Mouse (Mus musculus) heart, postnatal 36 days (tissue): Measurements from ENCODE around the gene AC170998.1. TPM values are rescaled to one million over a fixed set of nuclear protein-coding genes. Genes with fewer than 3 reads are reported as not detected.

Source experiments
- DNase-seq, 2 experiments: peaks; one replicate each; pipeline ENCODE4 v3.0.0; 2021 to 2022
- intact Hi-C: fragments of 180-260 bp; cut with DNase I; formaldehyde crosslinking; loops from one replicate; pipeline ENCODE4 v1.15.1; 2025
- total RNA-seq, 2 experiments: library from RNA; stranded (reverse); gene quantifications; 2 replicates each; pipeline ENCODE4 v1.2.3; 2021

AC170998.1 gene
- total RNA-seq, result under 1 TPM in 1 of 2 experiments, not detected in 1; 0.62 TPM

DNA sequence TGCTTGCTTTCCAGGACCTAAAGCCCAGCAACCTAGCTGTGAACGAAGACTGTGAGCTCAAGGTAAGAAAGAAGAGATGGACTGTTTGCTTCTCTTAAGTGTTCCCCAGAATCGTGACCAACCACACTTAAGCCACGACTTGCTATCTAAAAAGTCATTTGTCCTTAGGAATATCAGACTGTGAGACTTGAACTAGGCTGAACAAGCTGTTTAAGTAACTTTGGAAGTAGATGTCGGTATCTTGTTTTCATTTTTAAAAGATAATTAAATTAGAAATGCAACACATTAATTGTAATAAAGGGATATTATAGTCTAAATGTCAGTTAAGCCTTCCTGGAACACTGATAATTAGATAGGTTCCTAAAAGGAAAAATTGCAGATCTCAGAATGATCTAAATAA lies at the start of gene AC170998.1:
Gene AC170998.1, plus strand, starts transcription at position 301 of the 400 bp plus-strand sequence.
- DNase-seq, result no peak
- intact Hi-C loops, result no loop called here

- no peak for DNase-seq
- intact Hi-C loops, result no loop called here
Measured at GRCm38 (mm10) chr17:28682311-28683084, 43.4 kb upstream of the AC170998.1 start.

- no peak for DNase-seq
- intact Hi-C loops, result no loop called here
Measured at GRCm38 (mm10) chr17:28683601-28684000, 42.3 kb upstream of the AC170998.1 start.

GRCm38 (mm10) chr17:28684631-28685030 lies 41.3 kb upstream of the AC170998.1 start:
- no peak for DNase-seq
- intact Hi-C loops, result no loop called here

DNA sequence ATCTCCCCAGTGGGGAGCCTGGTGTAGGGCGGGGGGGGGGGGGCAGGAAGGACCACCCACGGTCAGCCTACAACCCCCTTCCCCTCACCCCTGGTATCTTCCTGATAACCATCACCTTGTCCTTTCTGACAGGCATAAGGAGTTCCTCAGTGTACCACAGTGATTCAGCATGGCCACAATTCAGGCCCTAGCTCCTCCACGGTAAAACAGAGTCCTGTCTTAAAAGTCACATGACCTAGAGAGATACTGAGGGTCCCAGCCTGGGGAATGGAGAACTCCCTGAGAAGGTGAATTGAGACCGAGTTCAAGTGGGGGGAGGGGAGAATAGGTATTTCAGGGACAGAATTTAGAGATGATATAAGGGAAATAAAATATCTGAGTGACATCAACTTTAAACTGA lies 38.5 kb upstream of the AC170998.1 start:
- no peak for DNase-seq
- intact Hi-C loops, result no loop called here

GRCm38 (mm10) chr17:28689586-28690283 lies 36.1 kb upstream of the AC170998.1 start, which contains the start of gene Slc26a8:
Gene Slc26a8, minus strand, starts transcription at chr17:28690233.
- no peak for DNase-seq
- intact Hi-C loops, result loop anchor here (1.0 to 5.0 kb wide), 3 partner anchors 53 to 237 kb away; no protein-coding TSS in a partner anchor

- DNase-seq, result peak; percentile 99
- intact Hi-C loops, result loop anchor here (1.0 to 5.0 kb wide), 4 partner anchors 51 to 236 kb away; no protein-coding TSS in a partner anchor
Measured at GRCm38 (mm10) chr17:28690776-28691686, 34.9 kb upstream of the AC170998.1 start, which contains the start of gene Mapk14. Gene Mapk14, plus strand, starts transcription at chr17:28691329.

- intact Hi-C loops, result loop anchor here (1.0 to 5.0 kb wide), 3 partner anchors 50 to 235 kb away; no protein-coding TSS in a partner anchor
- DNase-seq, result peak; percentile 58 to 70
Measured at GRCm38 (mm10) chr17:28691687-28692340, 34.1 kb upstream of the AC170998.1 start.

DNA sequence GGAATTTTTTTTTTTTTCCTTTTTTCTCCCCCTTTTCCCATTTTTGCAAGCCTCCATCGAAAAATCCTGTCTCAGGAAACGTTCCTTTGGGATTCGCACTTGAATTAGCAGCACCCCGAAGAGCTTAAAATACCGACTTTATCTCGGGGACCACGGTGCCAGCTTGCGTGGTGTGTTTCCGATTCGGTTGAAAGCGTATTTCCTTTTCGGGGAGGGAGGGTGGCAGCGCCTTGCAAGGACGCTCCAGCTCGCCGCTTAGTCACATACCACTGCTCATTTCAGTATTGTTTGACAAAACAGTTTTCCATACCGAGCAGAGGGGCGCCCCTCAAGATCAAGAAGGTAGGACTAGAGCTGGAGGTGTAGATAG lies 33.6 kb upstream of the AC170998.1 start:
- intact Hi-C loops, result loop anchor here (5.0 kb wide), 1 partner anchor 50 kb away; no protein-coding TSS in a partner anchor
- peak in 1 of 2 experiments; percentile 50 for DNase-seq

DNA sequence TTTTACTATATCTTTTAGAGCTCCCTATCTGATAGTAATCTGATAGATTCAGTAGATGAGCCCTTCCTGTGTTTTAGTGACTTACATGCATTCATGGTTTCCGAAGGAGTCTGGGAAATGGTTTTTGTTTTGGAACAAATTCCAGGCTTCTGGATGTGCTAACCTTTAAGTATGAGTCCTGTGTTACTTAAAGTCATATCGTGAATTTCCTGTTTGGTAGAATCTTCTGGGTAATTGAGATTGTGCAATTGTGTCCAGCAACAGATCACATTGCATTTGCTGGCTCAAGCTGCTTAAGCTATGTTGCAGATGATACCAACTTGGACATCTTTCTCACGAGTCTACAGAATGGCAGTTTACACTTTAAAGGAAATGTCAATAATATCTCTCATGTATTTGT lies 32.8 kb upstream of the AC170998.1 start:
- intact Hi-C loops, result loop anchor here (5.0 kb wide), 1 partner anchor 49 kb away; no protein-coding TSS in a partner anchor
- DNase-seq, result no peak

DNA sequence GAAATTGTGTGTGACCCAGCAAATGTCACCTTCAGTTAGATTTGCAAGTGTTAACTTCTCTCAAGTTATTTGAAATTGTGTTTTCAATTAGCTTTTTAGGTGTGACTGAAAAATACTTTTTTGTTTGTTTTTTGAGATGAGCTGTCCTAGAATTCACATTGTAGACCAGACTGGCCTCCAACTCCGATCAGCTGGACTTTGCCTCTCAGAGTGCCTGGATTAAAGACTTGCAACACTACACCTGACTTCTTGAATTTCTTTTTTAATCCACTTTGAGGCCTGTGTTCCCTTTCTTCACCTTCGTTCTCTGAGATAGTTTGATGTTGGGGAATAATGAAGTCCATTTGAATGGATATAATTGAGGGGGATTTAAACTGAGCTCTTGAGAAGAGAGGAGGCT lies 31.8 kb upstream of the AC170998.1 start:
- intact Hi-C loops, result loop anchor here (5.0 kb wide), 1 partner anchor 48 kb away; no protein-coding TSS in a partner anchor
- DNase-seq, result no peak

- intact Hi-C loops, result loop anchor here (5.0 kb wide), 1 partner anchor 47 kb away; no protein-coding TSS in a partner anchor
- DNase-seq, result no peak
Measured at GRCm38 (mm10) chr17:28694832-28695231, 31.1 kb upstream of the AC170998.1 start.

DNA sequence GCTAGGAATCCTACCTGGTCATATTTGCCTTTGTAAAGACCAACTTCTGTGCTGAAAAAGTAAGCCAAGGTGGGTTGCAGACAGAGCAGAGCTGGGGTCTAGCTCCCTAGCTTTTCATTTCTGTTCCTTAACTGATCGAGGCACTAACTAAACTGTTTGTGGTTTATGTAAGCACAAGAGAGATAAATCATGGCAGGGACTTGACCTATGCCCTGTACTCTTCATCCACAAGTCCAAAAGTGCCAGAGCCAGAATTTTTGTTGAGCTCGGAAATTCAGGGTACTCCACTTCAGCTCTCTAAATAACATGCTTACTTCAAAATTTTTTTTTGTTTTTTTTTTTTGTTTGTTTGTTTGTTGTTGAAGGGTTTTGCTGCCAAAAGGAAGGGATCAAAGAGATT lies 29.2 kb upstream of the AC170998.1 start:
- intact Hi-C loops, result loop anchor here (2.0 kb wide), 1 partner anchor 16 kb away; no protein-coding TSS in a partner anchor
- no peak for DNase-seq

DNA sequence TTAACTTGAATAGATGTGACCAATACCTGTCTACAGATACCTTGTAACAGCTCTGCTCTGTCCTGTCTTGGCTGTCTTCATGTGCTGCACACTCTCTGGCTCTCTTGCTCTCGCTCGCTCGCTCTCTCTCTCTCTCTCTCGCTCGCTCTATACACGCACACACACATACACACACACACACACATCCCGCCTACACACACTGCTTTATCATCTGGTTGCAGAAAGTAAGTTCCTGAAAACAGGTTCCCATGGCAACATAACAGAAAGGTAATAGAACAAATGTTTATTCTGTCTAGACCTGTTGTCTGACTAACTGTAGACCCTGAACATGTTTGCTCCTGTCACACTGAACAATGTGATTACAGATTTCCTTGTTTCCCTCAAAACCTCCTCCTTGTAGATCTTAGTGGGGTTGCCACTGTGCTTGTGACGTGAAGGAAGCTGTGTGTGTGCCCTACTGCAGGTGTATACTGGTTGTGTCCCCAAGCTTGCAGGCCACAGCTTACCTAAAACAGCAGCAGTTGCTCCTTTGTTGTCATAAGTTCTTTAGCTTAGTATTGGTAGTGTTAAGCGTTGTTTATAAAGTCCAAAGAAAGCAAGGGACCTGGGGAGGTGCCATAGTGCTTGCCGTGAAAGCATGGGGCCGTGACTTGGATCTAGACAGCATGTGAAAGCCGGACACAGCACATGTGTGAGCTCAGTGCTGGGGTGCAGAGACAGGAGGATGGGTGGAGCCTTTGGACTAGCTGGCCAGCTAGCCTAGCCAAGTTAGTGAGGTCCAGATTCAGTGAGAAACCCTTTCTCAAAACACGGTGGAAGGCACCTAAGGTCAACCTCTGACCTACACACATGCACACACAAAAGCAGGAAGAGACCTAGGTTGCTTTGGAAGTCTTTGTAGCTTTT lies 28.3 kb upstream of the AC170998.1 start:
- intact Hi-C loops, result loop anchor here (2.0 kb wide), 1 partner anchor 15 kb away; no protein-coding TSS in a partner anchor
- no peak for DNase-seq

DNA sequence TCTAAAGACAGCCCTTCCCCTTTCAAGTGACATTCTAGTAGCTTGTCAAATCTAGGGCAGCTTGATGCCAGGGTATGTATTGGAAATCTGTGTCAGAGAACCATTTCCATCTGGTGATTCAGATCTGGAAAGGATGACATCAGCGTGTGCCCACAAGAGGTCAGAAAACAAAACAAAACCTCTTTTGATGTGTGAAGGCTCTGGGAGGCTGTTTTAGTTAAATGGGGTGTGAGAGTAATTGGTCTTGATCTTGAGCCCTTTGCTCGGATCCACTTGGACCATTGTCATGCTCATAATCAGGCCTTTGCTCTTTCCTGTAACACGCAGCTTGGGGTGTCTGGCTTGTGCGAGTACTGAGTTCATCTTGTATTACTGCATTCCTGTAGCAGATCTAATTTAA lies 27.6 kb upstream of the AC170998.1 start:
- no peak for DNase-seq
- intact Hi-C loops, result no loop called here

- intact Hi-C loops, result no loop called here
- no peak for DNase-seq
Measured at GRCm38 (mm10) chr17:28698672-28699071, 27.2 kb upstream of the AC170998.1 start.

DNA sequence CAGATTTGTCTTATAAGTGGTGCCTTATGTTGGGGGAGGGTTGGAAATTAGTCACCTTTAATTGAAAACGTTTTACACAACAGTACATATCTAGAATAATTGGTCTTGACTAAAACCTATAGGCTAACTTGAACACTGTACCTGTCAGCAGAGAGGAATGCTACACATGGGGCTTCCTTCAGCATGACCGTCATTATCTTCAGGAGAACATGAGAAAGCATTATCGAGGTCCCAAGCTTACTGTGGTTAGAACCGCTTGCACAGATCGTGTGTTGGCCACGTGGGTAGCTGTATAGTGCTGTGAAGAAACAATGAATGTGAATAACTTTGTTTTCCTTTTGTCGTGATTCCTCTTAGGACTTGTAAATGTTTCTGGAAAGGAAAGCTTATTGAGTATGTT lies 26.1 kb upstream of the AC170998.1 start:
- DNase-seq, result no peak
- intact Hi-C loops, result no loop called here

GRCm38 (mm10) chr17:28701171-28701570 lies 24.7 kb upstream of the AC170998.1 start:
- no peak for DNase-seq
- intact Hi-C loops, result no loop called here

DNA sequence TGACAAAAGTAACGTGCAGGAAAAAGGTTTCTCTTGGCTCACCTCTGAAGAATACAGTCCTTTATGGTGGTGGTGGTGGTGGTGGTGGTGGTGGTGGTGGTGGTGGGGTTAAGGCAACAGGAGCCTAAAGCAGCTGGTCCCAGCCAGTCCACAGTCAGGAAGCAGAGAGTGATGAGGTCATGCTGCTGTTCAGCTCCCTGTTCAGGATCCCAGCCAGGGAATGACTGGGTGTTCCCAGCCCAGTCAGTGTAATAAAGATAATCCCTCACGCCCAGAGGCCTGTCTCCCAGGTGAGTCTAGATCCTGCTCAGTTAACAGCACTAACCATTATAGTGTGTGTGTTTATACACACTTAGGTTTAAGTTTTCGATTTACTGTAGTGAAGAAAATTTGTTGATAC lies 24.1 kb upstream of the AC170998.1 start:
- DNase-seq, result no peak
- intact Hi-C loops, result no loop called here
